Mouse (Mus musculus) WW6 (cell line): ENCODE results near the gene Olfm4.

Source experiments
- DNase-seq: peaks from one replicate; pipeline ENCODE4 v3.0.0-alpha.2; 2013; ENCODE audit warnings: low read depth, low spot score

Olfm4 gene

GRCm38 (mm10) chr14:79983781-79984180, at the start of gene Olfm4:
Olfm4 (plus strand) TSS chr14:79984081.
- no peak for DNase-seq

GRCm38 (mm10) chr14:79934426-79934825, 49.5 kb upstream of the Olfm4 start:
- no peak for DNase-seq

GRCm38 (mm10) chr14:79936879-79937468, 46.9 kb upstream of the Olfm4 start:
- DNase-seq, result no peak

DNA sequence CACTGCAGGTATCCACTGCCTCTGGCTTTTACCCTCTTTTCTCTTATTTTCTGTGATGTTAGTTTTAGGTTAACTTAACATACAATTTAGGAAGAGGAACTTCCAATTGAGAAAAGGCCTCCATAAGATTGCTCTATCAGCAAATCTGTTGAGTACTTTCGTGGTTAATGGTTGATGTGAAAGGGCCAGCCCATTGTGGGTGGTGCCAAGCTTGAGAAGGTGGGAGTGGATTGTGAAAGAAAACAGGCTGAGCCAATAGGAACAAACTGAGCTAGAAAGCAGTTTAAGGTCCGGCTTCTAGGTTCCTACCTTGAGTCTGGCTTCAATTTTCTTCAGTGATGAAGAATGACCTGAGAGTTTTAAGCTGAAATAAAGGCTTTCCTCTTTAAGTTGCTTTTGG, 38.0 kb upstream of the Olfm4 start:
- no peak for DNase-seq

- no peak for DNase-seq
Observed at GRCm38 (mm10) chr14:79955678-79956077, 28.2 kb upstream of the Olfm4 start.

- no peak for DNase-seq
Observed at GRCm38 (mm10) chr14:79957789-79958487, 25.9 kb upstream of the Olfm4 start.

- no peak for DNase-seq
Observed at GRCm38 (mm10) chr14:79961187-79961586, 22.7 kb upstream of the Olfm4 start.

DNA sequence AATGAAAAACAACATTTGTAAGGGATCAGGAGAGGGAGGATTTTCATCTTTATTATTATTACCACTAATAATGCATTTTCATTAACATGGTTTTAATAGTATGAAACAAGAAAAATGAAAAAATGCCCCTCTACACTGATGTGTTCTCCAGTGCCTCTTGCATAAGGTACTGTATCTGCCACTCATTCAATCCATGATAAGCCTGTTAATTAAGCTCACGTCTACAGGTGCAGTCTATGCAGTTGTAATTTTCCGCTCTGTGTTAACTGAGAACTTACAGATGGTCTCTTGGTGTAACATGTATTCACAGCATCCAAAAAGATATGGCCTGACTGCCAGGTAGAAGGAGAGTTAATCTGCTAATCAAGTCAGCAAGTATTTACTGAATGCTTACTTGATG, 22.3 kb upstream of the Olfm4 start:
- DNase-seq, result no peak

DNA sequence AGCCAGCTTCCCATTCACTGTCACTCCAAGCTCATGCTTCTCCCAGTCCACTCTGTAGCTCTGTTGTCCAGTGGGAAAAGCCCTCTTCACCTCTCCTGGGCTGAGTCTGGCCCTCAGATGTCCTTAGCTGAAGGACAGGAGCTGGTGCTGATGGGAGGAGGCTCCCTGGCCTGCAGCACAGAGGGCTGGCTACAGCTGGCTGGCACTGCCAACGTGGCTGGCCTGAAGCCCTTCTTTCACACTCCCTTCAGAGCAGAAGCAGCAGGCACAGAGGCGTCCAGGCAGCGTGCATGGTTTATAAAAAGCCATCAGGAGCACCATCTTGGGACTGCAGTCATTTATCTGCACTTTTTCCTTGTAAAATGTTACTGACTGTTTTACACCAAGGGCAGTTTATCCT, 13.7 kb upstream of the Olfm4 start:
- DNase-seq, result no peak

DNA sequence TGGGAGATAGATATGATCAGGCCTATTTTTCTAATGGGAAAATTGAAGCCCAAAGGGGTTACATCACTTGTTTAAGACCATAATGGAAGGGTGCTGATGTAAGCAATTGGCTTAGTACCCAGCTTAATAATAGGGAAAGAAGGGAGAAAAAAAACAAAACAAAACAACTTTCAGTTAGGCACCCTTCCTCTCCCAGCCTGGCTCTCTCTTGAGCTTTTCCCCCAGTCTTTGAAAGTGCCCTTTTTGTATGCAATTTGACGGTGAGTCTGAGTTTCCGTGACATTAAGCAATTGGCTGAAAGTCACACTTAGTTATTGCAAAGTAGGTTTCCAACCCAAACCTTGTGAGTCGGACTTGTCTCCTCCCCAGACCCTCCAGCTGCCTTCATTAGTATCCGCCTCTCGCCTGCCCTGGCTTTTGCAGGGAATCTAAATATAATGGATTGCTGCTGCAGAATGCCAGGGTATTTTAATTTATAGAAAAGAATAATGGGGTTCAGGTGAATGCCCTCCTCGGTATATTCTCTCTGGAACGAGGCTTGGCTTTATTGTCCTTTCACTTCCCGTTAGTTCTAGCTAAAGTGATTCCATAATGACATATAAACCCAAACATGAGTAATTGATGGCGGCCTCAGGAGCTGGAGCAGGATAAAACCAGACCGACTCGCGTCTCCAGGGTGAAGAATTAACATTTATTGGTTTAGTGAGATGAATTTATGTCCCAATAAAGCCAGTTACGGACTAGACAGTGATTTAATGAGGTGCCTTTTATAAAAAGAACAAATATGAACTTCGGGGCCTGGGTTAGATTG, 12.7 kb upstream of the Olfm4 start:
- no peak for DNase-seq

- DNase-seq, result no peak
Observed at GRCm38 (mm10) chr14:79981437-79981836, 2.4 kb upstream of the Olfm4 start.

DNA sequence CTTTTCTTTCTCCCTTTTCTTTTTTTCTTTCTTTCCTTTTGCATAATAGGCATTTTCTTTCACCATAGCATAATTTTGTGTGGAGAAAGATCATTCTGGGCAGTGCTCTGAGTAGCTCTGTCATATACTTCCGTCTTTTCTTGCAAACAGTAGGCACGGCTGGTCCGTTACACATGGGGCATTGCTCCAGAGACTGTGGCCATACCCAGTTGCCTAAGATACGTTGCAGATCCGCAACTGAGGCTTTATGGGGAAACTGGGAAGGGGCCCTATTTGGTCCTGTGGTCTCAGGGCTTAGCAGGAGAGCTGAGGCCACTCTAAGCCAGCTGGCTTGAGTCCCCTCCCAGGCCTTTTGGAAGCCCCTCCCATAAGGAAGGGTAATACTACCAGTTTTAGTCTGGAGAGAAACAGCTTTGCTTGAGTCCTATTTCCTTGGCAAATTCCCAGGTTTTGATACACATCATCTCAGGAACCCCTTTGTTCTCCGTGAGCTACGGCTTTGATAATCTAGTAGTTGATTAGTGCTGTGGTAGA, 1.3 kb downstream of the Olfm4 start:
- DNase-seq, result no peak

GRCm38 (mm10) chr14:79985696-79986095, 1.8 kb downstream of the Olfm4 start:
- no peak for DNase-seq

GRCm38 (mm10) chr14:79986831-79987230, 3.0 kb downstream of the Olfm4 start:
- DNase-seq, result no peak

- DNase-seq, result no peak
Observed at GRCm38 (mm10) chr14:79989785-79990184, 5.9 kb downstream of the Olfm4 start.

DNA sequence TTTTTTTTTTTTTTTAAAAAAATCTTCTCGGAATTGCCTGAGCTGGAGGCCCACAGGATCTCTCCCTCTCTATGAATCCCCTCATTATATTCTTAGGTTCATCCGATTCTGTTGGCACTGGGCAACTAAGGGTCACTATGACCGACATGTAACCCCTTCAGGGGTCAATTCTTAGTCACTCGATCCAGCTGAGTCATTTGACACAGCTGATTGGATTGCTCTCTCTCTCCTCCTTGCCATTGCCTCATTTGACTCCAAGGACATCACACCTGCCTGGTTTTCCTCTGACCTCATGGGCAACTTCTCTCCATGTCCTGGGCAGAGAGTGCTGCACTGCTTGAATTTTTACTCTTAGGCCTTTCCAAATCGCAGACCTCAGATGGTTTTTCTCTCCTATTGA, 6.7 kb downstream of the Olfm4 start:
- no peak for DNase-seq

GRCm38 (mm10) chr14:79997534-79997933, 13.7 kb downstream of the Olfm4 start:
- DNase-seq, result no peak

GRCm38 (mm10) chr14:80000110-80000531, 16.2 kb downstream of the Olfm4 start:
- DNase-seq, result no peak

GRCm38 (mm10) chr14:80007686-80008085, 23.8 kb downstream of the Olfm4 start:
- DNase-seq, result no peak

GRCm38 (mm10) chr14:80010426-80010825, 26.5 kb downstream of the Olfm4 start:
- DNase-seq, result no peak

DNA sequence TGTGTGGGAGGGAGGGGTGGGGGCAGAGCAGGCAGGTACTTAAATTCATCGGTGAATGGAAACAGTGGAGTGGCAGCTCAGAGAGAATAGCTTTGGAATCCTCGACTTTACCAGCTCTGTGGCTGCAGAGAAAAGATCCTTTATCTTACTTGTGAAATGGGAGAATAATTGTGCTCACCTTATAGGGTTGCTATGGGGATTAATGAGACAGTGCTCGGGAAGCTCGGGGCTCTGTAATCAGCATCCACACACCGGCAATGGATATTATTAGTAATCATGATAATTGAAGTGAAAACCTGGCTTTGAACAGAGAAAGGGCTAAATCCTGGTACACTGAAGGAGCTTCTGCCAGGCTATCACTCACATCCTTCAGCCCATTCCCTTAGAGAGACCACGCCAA, 31.1 kb downstream of the Olfm4 start:
- no peak for DNase-seq

GRCm38 (mm10) chr14:80016112-80016511, 32.2 kb downstream of the Olfm4 start:
- no peak for DNase-seq
